Mouse (Mus musculus) liver, embryonic 14.5 days (tissue): Measurements from ENCODE around the gene Lipe. TPM values are rescaled to one million over a fixed set of nuclear protein-coding genes. Genes with fewer than 3 reads are reported as not detected.
A peak's percentile ranks its signal among the peaks of the same experiment; 100 is the strongest.

Experiments used
- ATAC-seq: fragments of 200-750 bp; cut with Nextera tagmentation; 2 replicates; pipeline ENCODE4 v1.8.0; 2017; ENCODE audit warnings: moderate number of reproducible peaks, mild to moderate bottlenecking, moderate library complexity; ENCODE audit not compliant: insufficient read depth
- DNase-seq, 3 experiments: peaks; one replicate each; pipeline ENCODE4 v3.0.0-alpha.2; 2012 to 2013; ENCODE audit warnings: low read depth in 3 of 3, low spot score in 3 of 3
- H3K27ac ChIP-seq: fragments of 300-500 bp; sonication (generic); 2 replicates; pipeline ENCODE4 v1.5.1; 2014; ENCODE audit warnings: moderate library complexity, mild to moderate bottlenecking, control low read depth, inconsistent platforms
- H3K27me3 ChIP-seq: fragments of 300-500 bp; sonication (generic); 2 replicates; pipeline ENCODE4 v1.6.1; 2014; ENCODE audit warnings: mild to moderate bottlenecking, low read length, moderate library complexity; ENCODE audit not compliant: control insufficient read depth, insufficient read depth
- H3K36me3 ChIP-seq: fragments of 300-500 bp; sonication (generic); replicated peaks from 2 replicates; pipeline ENCODE4 v1.6.1; 2014; ENCODE audit warnings: low read depth; ENCODE audit not compliant: control insufficient read depth, insufficient read depth
- H3K4me1 ChIP-seq, 2 experiments: fragments of 200-500 bp in 1 of 2; fragments of 300-500 bp in 1 of 2; sonication (generic) in 1 of 2; replicated peaks; 2 replicates each; pipeline ENCODE4 v1.6.1; 2012 to 2014; ENCODE audit warnings: antibody characterized with exemption in 1 of 2, inconsistent platforms in 1 of 2, low read length in 1 of 2; ENCODE audit not compliant: control insufficient read depth in 2 of 2, insufficient read depth in 2 of 2
- H3K4me2 ChIP-seq: fragments of 300-500 bp; sonication (generic); 2 replicates; pipeline ENCODE4 v1.6.1; 2014; ENCODE audit warnings: low read depth, mild to moderate bottlenecking, control low read depth, moderate library complexity
- H3K4me3 ChIP-seq, 2 experiments: fragments of 200-500 bp in 1 of 2; fragments of 300-500 bp in 1 of 2; sonication (generic) in 1 of 2; 2 replicates each; pipeline ENCODE4 v1.5.1; 2012 to 2014; ENCODE audit warnings: low read depth in 2 of 2, low read length in 2 of 2, mild to moderate bottlenecking in 2 of 2, control low read depth in 1 of 2, inconsistent platforms in 1 of 2, moderate library complexity in 1 of 2; ENCODE audit not compliant: insufficient read depth in 1 of 2
- H3K9ac ChIP-seq: fragments of 300-500 bp; sonication (generic); replicated peaks from 2 replicates; pipeline ENCODE4 v1.6.1; 2014; ENCODE audit warnings: mild to moderate bottlenecking, control low read depth, moderate library complexity
- H3K9me3 ChIP-seq: fragments of 300-500 bp; sonication (generic); 2 replicates; pipeline ENCODE4 v1.6.1; 2016; ENCODE audit warnings: low read length, mixed read lengths; ENCODE audit not compliant: control insufficient read depth
- CTCF ChIP-seq: IDR thresholded peaks from 2 replicates; pipeline ENCODE4 v1.5.1; 2016; ENCODE audit warnings: antibody characterized with exemption, low read depth, control low read depth
- EP300 ChIP-seq: IDR thresholded peaks from 2 replicates; pipeline ENCODE4 v1.6.1; 2016; ENCODE audit warnings: antibody characterized with exemption, low read depth
- WGBS: fragments of 180-500 bp; shearing (Covaris S2); extraction: QIAGEN DNeasy Blood & Tissue Kit; methylation state at CpG from one replicate; pipeline ENCODE4 v1.1.7; 2014; ENCODE audit not compliant: insufficient replicate concordance; 5-methylcytosine and 5-hydroxymethylcytosine counted together
- polyA plus RNA-seq, 2 experiments: library from polyadenylated mRNA; depleted of rRNA in 1 of 2; stranded (reverse) in 1 of 2; unstranded in 1 of 2; fragments of >200 nt; fragmentation: Nextera tagmentation in 1 of 2; extraction: Ambion mirVana in 1 of 2; gene quantifications; 2 replicates each; pipeline versions ENCODE4 v1.2.1 to v1.2.3; 2012 to 2014

Lipe gene
- polyA plus RNA-seq, 2 experiments, result 0.72 to 2.3 TPM

GRCm38 (mm10) chr7:25334472-25334871 is 64.0 kb downstream of the Lipe start:
- H3K4me2 ChIP-seq, result no peak overlapping the region
- H3K27me3 ChIP-seq, result no peaks in the 10 kb centered on the region
- no peaks in the 10 kb centered on the region for H3K4me1 ChIP-seq
- DNase-seq, result no peak
- ATAC-seq, result no peak
- H3K4me3 ChIP-seq, result no peak overlapping the region
- no peak overlapping the region for H3K27ac ChIP-seq
- no peaks in the 10 kb centered on the region for H3K36me3 ChIP-seq
- TF ChIP-seq CTCF, result 0 out of 2 replicates have a peak, but pooled peaks have one; percentile 0
- no peak for TF ChIP-seq EP300
- no peak overlapping the region for H3K9ac ChIP-seq
- WGBS, result 69% methylated on average over 12 of the region's 12 CpGs
- no peaks in the 10 kb centered on the region for H3K9me3 ChIP-seq

GRCm38 (mm10) chr7:25333596-25334307 is 64.8 kb downstream of the Lipe start:
- no peak overlapping the region for H3K4me3 ChIP-seq
- ATAC-seq (peak; percentile 50), DNase-seq (peak; percentile 47 to 57 (median 55))
- no peak for TF ChIP-seq EP300
- TF ChIP-seq CTCF, result peak; percentile 95
- no peak overlapping the region for H3K9ac ChIP-seq
- H3K9me3 ChIP-seq, result no peaks in the 10 kb centered on the region
- no peaks in the 10 kb centered on the region for H3K36me3 ChIP-seq
- WGBS, result 42% methylated on average over 16 of the region's 16 CpGs
- no peak overlapping the region for H3K4me2 ChIP-seq
- no peaks in the 10 kb centered on the region for H3K27me3 ChIP-seq
- no peak overlapping the region for H3K27ac ChIP-seq
- no peaks in the 10 kb centered on the region for H3K4me1 ChIP-seq

Other genes starting within 250 kb of the Lipe start
- 0.73 and 0.74 TPM in 2 replicates for gene Pou2f2, start 219.0 kb downstream of the Lipe start, polyA plus RNA-seq (2012; rRNA removed)
- 0.94 and 1.5 TPM in 2 replicates for gene Pou2f2, start 219.0 kb downstream of the Lipe start, polyA plus RNA-seq (2014; fragmentation: Nextera tagmentation; extraction: Ambion mirVana)
- 26.9 and 27.9 TPM in 2 replicates for gene Dedd2, start 178.1 kb downstream of the Lipe start, polyA plus RNA-seq (2012; rRNA removed)
- 20.8 and 22.7 TPM in 2 replicates for gene Dedd2, start 178.1 kb downstream of the Lipe start, polyA plus RNA-seq (2014; fragmentation: Nextera tagmentation; extraction: Ambion mirVana)
- gene Zfp526, start 177.3 kb downstream of the Lipe start, polyA plus RNA-seq (2012; rRNA removed), result 4.6 and 4.9 TPM in 2 replicates
- gene Zfp526, start 177.3 kb downstream of the Lipe start, polyA plus RNA-seq (2014; fragmentation: Nextera tagmentation; extraction: Ambion mirVana), result 2.1 TPM in 2 replicates
- gene Gsk3a, start 160.9 kb downstream of the Lipe start, polyA plus RNA-seq (2012; rRNA removed), result 48.6 and 55.6 TPM in 2 replicates
- gene Gsk3a, start 160.9 kb downstream of the Lipe start, polyA plus RNA-seq (2014; fragmentation: Nextera tagmentation; extraction: Ambion mirVana), result 8.4 and 8.9 TPM in 2 replicates
- 8.5 and 9.8 TPM in 2 replicates for gene Erf, start 147.9 kb downstream of the Lipe start, polyA plus RNA-seq (2012; rRNA removed)
- gene Erf, start 147.9 kb downstream of the Lipe start, polyA plus RNA-seq (2014; fragmentation: Nextera tagmentation; extraction: Ambion mirVana), result 5.1 and 5.3 TPM in 2 replicates
- gene Cic, start 131.0 kb downstream of the Lipe start, polyA plus RNA-seq (2012; rRNA removed), result 14.0 and 14.8 TPM in 2 replicates
- gene Cic, start 131.0 kb downstream of the Lipe start, polyA plus RNA-seq (2014; fragmentation: Nextera tagmentation; extraction: Ambion mirVana), result 9.7 and 12.3 TPM in 2 replicates
- 26.2 and 29.4 TPM in 2 replicates for gene Pafah1b3, start 100.7 kb downstream of the Lipe start, polyA plus RNA-seq (2012; rRNA removed)
- gene Pafah1b3, start 100.7 kb downstream of the Lipe start, polyA plus RNA-seq (2014; fragmentation: Nextera tagmentation; extraction: Ambion mirVana), result 24.3 and 29.8 TPM in 2 replicates
- 0.03 and 0.04 TPM in 2 replicates for gene Prr19, start 97.3 kb downstream of the Lipe start, polyA plus RNA-seq (2012; rRNA removed)
- gene Prr19, start 97.3 kb downstream of the Lipe start, polyA plus RNA-seq (2014; fragmentation: Nextera tagmentation; extraction: Ambion mirVana), result not detected in 2 replicates
- 0.23 TPM in 1 of 2 replicates, not detected in the other for gene Tmem145, start 92.6 kb downstream of the Lipe start, polyA plus RNA-seq (2012; rRNA removed)
- gene Tmem145, start 92.6 kb downstream of the Lipe start, polyA plus RNA-seq (2014; fragmentation: Nextera tagmentation; extraction: Ambion mirVana), result not detected in 2 replicates
- 1.3 TPM in 2 replicates for gene Megf8, start 81.5 kb downstream of the Lipe start, polyA plus RNA-seq (2012; rRNA removed)
- 0.53 and 0.71 TPM in 2 replicates for gene Megf8, start 81.5 kb downstream of the Lipe start, polyA plus RNA-seq (2014; fragmentation: Nextera tagmentation; extraction: Ambion mirVana)
- not detected in 2 replicates for gene Cnfn, start 29.0 kb downstream of the Lipe start, polyA plus RNA-seq (2012; rRNA removed)
- gene Cnfn, start 29.0 kb downstream of the Lipe start, polyA plus RNA-seq (2014; fragmentation: Nextera tagmentation; extraction: Ambion mirVana), result not detected in 2 replicates
- gene Cxcl17, start 14.2 kb upstream of the Lipe start, polyA plus RNA-seq (2012; rRNA removed), result not detected in 2 replicates
- gene Cxcl17, start 14.2 kb upstream of the Lipe start, polyA plus RNA-seq (2014; fragmentation: Nextera tagmentation; extraction: Ambion mirVana), result not detected in 2 replicates
- 2.8 and 3.0 TPM in 2 replicates for gene Ceacam1, start 78.9 kb upstream of the Lipe start, polyA plus RNA-seq (2012; rRNA removed)
- 3.8 and 4.3 TPM in 2 replicates for gene Ceacam1, start 78.9 kb upstream of the Lipe start, polyA plus RNA-seq (2014; fragmentation: Nextera tagmentation; extraction: Ambion mirVana)
- gene Ceacam2, start 141.1 kb upstream of the Lipe start, polyA plus RNA-seq (2012; rRNA removed), result 0.02 and 0.03 TPM in 2 replicates
- gene Ceacam2, start 141.1 kb upstream of the Lipe start, polyA plus RNA-seq (2014; fragmentation: Nextera tagmentation; extraction: Ambion mirVana), result 0.15 TPM in 1 of 2 replicates, not detected in the other
- gene Erich4, start 217.2 kb upstream of the Lipe start, polyA plus RNA-seq (2012; rRNA removed), result 0.40 and 0.52 TPM in 2 replicates
- 0.47 and 0.51 TPM in 2 replicates for gene Erich4, start 217.2 kb upstream of the Lipe start, polyA plus RNA-seq (2014; fragmentation: Nextera tagmentation; extraction: Ambion mirVana)
- gene Dmac2, start 220.7 kb upstream of the Lipe start, polyA plus RNA-seq (2012; rRNA removed), result 8.1 and 9.6 TPM in 2 replicates
- 6.9 and 7.4 TPM in 2 replicates for gene Dmac2, start 220.7 kb upstream of the Lipe start, polyA plus RNA-seq (2014; fragmentation: Nextera tagmentation; extraction: Ambion mirVana)
- 1.6 TPM in 2 replicates for gene B3gnt8, start 227.9 kb upstream of the Lipe start, polyA plus RNA-seq (2012; rRNA removed)
- 0.72 and 0.81 TPM in 2 replicates for gene B3gnt8, start 227.9 kb upstream of the Lipe start, polyA plus RNA-seq (2014; fragmentation: Nextera tagmentation; extraction: Ambion mirVana)